Mouse (Mus musculus) embryo, embryonic 9.5 days (tissue): ENCODE measurements around the gene Ankrd22.

Experiments
- DNase-seq: peaks from one replicate; pipeline ENCODE4 v3.0.0-alpha.2; 2017; ENCODE audit errors: extremely low spot score

Ankrd22 gene

GRCm38 (mm10) chr19:34181234-34181633 lies 15.4 kb upstream of the Ankrd22 start:
- no peak for DNase-seq

GRCm38 (mm10) chr19:34180316-34180715 lies 14.5 kb upstream of the Ankrd22 start:
- DNase-seq = no peak

GRCm38 (mm10) chr19:34179136-34179535 lies 13.3 kb upstream of the Ankrd22 start:
- DNase-seq = no peak

- no peak for DNase-seq
These were observed 8.2 kb upstream of the Ankrd22 start for GRCm38 (mm10) chr19:34174004-34174403.

GRCm38 (mm10) chr19:34171167-34171566 lies 5.3 kb upstream of the Ankrd22 start:
- no peak for DNase-seq

- DNase-seq = no peak
These were observed 3.3 kb upstream of the Ankrd22 start for GRCm38 (mm10) chr19:34169121-34169520.

- no peak for DNase-seq
These were observed 2.2 kb upstream of the Ankrd22 start for GRCm38 (mm10) chr19:34167896-34168661.

GRCm38 (mm10) chr19:34166386-34166785 lies 533 bp upstream of the Ankrd22 start:
- DNase-seq = no peak

- DNase-seq = no peak
These were observed 3.2 kb downstream of the Ankrd22 start for GRCm38 (mm10) chr19:34162693-34163092.

- no peak for DNase-seq
These were observed 12.3 kb downstream of the Ankrd22 start for GRCm38 (mm10) chr19:34153263-34154144.

GRCm38 (mm10) chr19:34151909-34152308 lies 13.9 kb downstream of the Ankrd22 start:
- DNase-seq = no peak

GRCm38 (mm10) chr19:34148421-34148820 lies 17.4 kb downstream of the Ankrd22 start:
- no peak for DNase-seq

- no peak for DNase-seq
These were observed 26.3 kb downstream of the Ankrd22 start for GRCm38 (mm10) chr19:34139431-34140046.

- no peak for DNase-seq
These were observed 27.0 kb downstream of the Ankrd22 start for GRCm38 (mm10) chr19:34138720-34139430.

- DNase-seq = no peak
These were observed 45.6 kb downstream of the Ankrd22 start for GRCm38 (mm10) chr19:34120107-34120731.

GRCm38 (mm10) chr19:34119653-34120052 lies 46.2 kb downstream of the Ankrd22 start:
- no peak for DNase-seq

GRCm38 (mm10) chr19:34119102-34119501 lies 46.8 kb downstream of the Ankrd22 start:
- no peak for DNase-seq

GRCm38 (mm10) chr19:34104841-34105240 lies 61.0 kb downstream of the Ankrd22 start:
- no peak for DNase-seq

- DNase-seq = no peak
These were observed 64.0 kb downstream of the Ankrd22 start for GRCm38 (mm10) chr19:34101888-34102287.

GRCm38 (mm10) chr19:34100633-34101032 lies 65.2 kb downstream of the Ankrd22 start, which contains the start of gene Lipm:
Lipm (plus strand) TSS chr19:34100933.
- no peak for DNase-seq

GRCm38 (mm10) chr19:34096228-34096627 lies 69.6 kb downstream of the Ankrd22 start:
- DNase-seq = no peak
